Mouse (Mus musculus) midbrain, postnatal 0 days (tissue): ENCODE measurements around the gene Ell. TPM values are rescaled to one million over a fixed set of nuclear protein-coding genes. Genes with fewer than 3 reads are reported as not detected.

Experiments
- ATAC-seq: fragments of 200-750 bp; cut with Nextera tagmentation; 2 replicates; pipeline ENCODE4 v1.8.0; 2017; ENCODE audit warnings: moderate number of reproducible peaks, mild to moderate bottlenecking, moderate TSS enrichment, moderate library complexity; ENCODE audit not compliant: low FRiP score
- DNase-seq: peaks from one replicate; pipeline ENCODE4 v3.0.0-alpha.2; 2015; ENCODE audit warnings: low spot score
- H3K27ac ChIP-seq: fragments of 300-500 bp; sonication (generic); 2 replicates; pipeline ENCODE4 v1.5.1; 2014; ENCODE audit warnings: low read depth, mild to moderate bottlenecking, low read length, mixed read lengths
- H3K27me3 ChIP-seq: fragments of 300-500 bp; sonication (generic); 2 replicates; pipeline ENCODE4 v1.6.1; 2014; ENCODE audit warnings: low read length, control low read depth, mixed read lengths; ENCODE audit not compliant: insufficient read depth
- H3K36me3 ChIP-seq: fragments of 300-500 bp; sonication (generic); 2 replicates; pipeline ENCODE4 v1.6.1; 2014; ENCODE audit warnings: low read length, control low read depth, mixed read lengths; ENCODE audit not compliant: insufficient read depth
- H3K4me1 ChIP-seq: fragments of 300-500 bp; sonication (generic); 2 replicates; pipeline ENCODE4 v1.6.1; 2014; ENCODE audit warnings: mild to moderate bottlenecking, control low read depth, antibody characterized with exemption, low read length, mixed read lengths; ENCODE audit not compliant: insufficient read depth
- H3K4me2 ChIP-seq: fragments of 300-500 bp; sonication (generic); 2 replicates; pipeline ENCODE4 v1.6.1; 2014; ENCODE audit warnings: low read depth, mild to moderate bottlenecking, low read length, mixed read lengths; ENCODE audit not compliant: poor library complexity, severe bottlenecking
- H3K4me3 ChIP-seq: fragments of 300-500 bp; sonication (generic); 2 replicates; pipeline ENCODE4 v1.5.1; 2014; ENCODE audit warnings: low read depth, mild to moderate bottlenecking, low read length, moderate library complexity
- H3K9ac ChIP-seq: fragments of 300-500 bp; sonication (generic); replicated peaks from 2 replicates; pipeline ENCODE4 v1.6.1; 2014; ENCODE audit warnings: mild to moderate bottlenecking, low read length, moderate library complexity, mixed read lengths; ENCODE audit not compliant: poor library complexity, severe bottlenecking
- H3K9me3 ChIP-seq: fragments of 300-500 bp; sonication (generic); 2 replicates; pipeline ENCODE4 v1.6.1; 2016; ENCODE audit warnings: low read length, control low read depth
- CTCF ChIP-seq: IDR thresholded peaks from 2 replicates; pipeline ENCODE4 v1.5.1; 2016; ENCODE audit warnings: antibody characterized with exemption, mild to moderate bottlenecking
- WGBS: fragments of 180-500 bp; shearing (Covaris S2); extraction: QIAGEN DNeasy Blood & Tissue Kit; methylation state at CpG from one replicate; pipeline ENCODE4 v1.1.7; 2014; 5-methylcytosine and 5-hydroxymethylcytosine counted together
- polyA plus RNA-seq: library from polyadenylated mRNA; unstranded; fragments of >200 nt; fragmentation: Nextera tagmentation; extraction: Ambion mirVana; gene quantifications from 2 replicates; pipeline ENCODE4 v1.2.1, GENCODE M21; 2015
- total RNA-seq: library from RNA; depleted of rRNA; stranded (reverse); fragments of >200 nt; gene quantifications from 2 replicates; pipeline ENCODE4 v1.2.3, GENCODE M21; 2014; rRNA removed

The Ell gene
- total and polyA plus RNA-seq, 2 experiments from 2014 or later: 13.2 to 14.1 TPM

DNA sequence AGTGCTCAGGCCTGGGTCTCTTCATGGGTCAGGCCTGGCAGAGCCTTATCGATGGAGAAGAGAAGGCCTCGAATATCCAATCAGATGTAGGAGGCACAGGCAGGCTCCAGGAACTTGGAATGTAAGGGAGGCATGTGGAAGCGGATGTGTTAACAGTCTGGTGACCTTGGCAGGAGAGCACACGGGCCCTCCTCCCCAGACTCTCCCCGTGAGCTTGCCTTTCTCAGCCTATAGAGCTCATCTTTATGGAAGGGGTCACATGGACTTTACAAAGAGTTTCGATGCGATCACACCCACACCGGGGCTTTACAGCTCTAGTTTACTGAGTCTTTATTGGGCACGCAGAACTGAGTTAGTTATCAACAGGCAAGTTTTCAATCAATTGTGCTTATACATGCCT lies 99.5 kb downstream of the Ell start:
- H3K9ac ChIP-seq: no peak overlapping the region
- H3K27me3 ChIP-seq: no peaks in the 10 kb centered on the region
- no peak overlapping the region for H3K4me2 ChIP-seq
- WGBS: 75% methylated on average over 9 of the region's 9 CpGs
- no peaks in the 10 kb centered on the region for H3K4me1 ChIP-seq
- DNase-seq: no peak
- no peak for TF ChIP-seq CTCF
- H3K4me3 ChIP-seq: no peak overlapping the region
- H3K27ac ChIP-seq: no peak overlapping the region
- no peak for ATAC-seq
- no peaks in the 10 kb centered on the region for H3K9me3 ChIP-seq
- H3K36me3 ChIP-seq: no peaks in the 10 kb centered on the region

Other genes starting within 250 kb of the Ell start
- 43.6 and 46.3 TPM in 2 replicates for gene Ddx49, start 237.0 kb upstream of the Ell start, total RNA-seq
- 41.2 and 47.0 TPM in 2 replicates for gene Ddx49, start 237.0 kb upstream of the Ell start, polyA plus RNA-seq
- 97.1 and 106 TPM in 2 replicates for gene Cope, start 236.9 kb upstream of the Ell start, total RNA-seq
- 264 and 291 TPM in 2 replicates for gene Cope, start 236.9 kb upstream of the Ell start, polyA plus RNA-seq
- 65.1 and 86.5 TPM in 2 replicates for gene Cers1, start 223.7 kb upstream of the Ell start, total RNA-seq
- 47.9 and 51.3 TPM in 2 replicates for gene Cers1, start 223.7 kb upstream of the Ell start, polyA plus RNA-seq
- gene Gdf1, start 209.6 kb upstream of the Ell start, total RNA-seq: not detected in 2 replicates
- gene Gdf1, start 209.6 kb upstream of the Ell start, polyA plus RNA-seq: 4.8 and 5.3 TPM in 2 replicates
- gene Upf1, start 186.2 kb upstream of the Ell start, total RNA-seq: 39.6 and 45.4 TPM in 2 replicates
- 9.1 and 9.7 TPM in 2 replicates for gene Upf1, start 186.2 kb upstream of the Ell start, polyA plus RNA-seq
- 0.19 and 0.49 TPM in 2 replicates for gene Comp, start 165.9 kb upstream of the Ell start, total RNA-seq
- gene Comp, start 165.9 kb upstream of the Ell start, polyA plus RNA-seq: 0.38 and 0.77 TPM in 2 replicates
- 56.3 and 57.4 TPM in 2 replicates for gene Crtc1, start 99.9 kb upstream of the Ell start, total RNA-seq
- 46.5 and 47.8 TPM in 2 replicates for gene Crtc1, start 99.9 kb upstream of the Ell start, polyA plus RNA-seq
- 48.9 and 51.0 TPM in 2 replicates for gene Klhl26, start 62.5 kb upstream of the Ell start, total RNA-seq
- 39.4 TPM in 2 replicates for gene Klhl26, start 62.5 kb upstream of the Ell start, polyA plus RNA-seq
- gene Tmem59l, start 52.1 kb upstream of the Ell start, total RNA-seq: 168 and 206 TPM in 2 replicates
- gene Tmem59l, start 52.1 kb upstream of the Ell start, polyA plus RNA-seq: 203 and 226 TPM in 2 replicates
- gene Crlf1, start 46.3 kb upstream of the Ell start, total RNA-seq: 4.1 and 4.3 TPM in 2 replicates
- 9.4 and 10.9 TPM in 2 replicates for gene Crlf1, start 46.3 kb upstream of the Ell start, polyA plus RNA-seq
- 118 and 121 TPM in 2 replicates for gene Rex1bd, start 32.7 kb upstream of the Ell start, total RNA-seq
- 198 and 212 TPM in 2 replicates for gene Rex1bd, start 32.7 kb upstream of the Ell start, polyA plus RNA-seq
- gene Uba52, start 28.7 kb upstream of the Ell start, total RNA-seq: 357 and 402 TPM in 2 replicates
- 721 and 736 TPM in 2 replicates for gene Uba52, start 28.7 kb upstream of the Ell start, polyA plus RNA-seq
- gene Fkbp8, start 11.7 kb upstream of the Ell start, total RNA-seq: 490 and 533 TPM in 2 replicates
- 351 and 386 TPM in 2 replicates for gene Fkbp8, start 11.7 kb upstream of the Ell start, polyA plus RNA-seq
- gene Kxd1, start 11.5 kb upstream of the Ell start, total RNA-seq: 36.3 and 38.2 TPM in 2 replicates
- gene Kxd1, start 11.5 kb upstream of the Ell start, polyA plus RNA-seq: 53.1 and 55.8 TPM in 2 replicates
- 176 and 180 TPM in 2 replicates for gene Isyna1, start 54.9 kb downstream of the Ell start, total RNA-seq
- 140 and 146 TPM in 2 replicates for gene Isyna1, start 54.9 kb downstream of the Ell start, polyA plus RNA-seq
- 279 and 392 TPM in 2 replicates for gene Ssbp4, start 69.4 kb downstream of the Ell start, total RNA-seq
- 230 and 247 TPM in 2 replicates for gene Ssbp4, start 69.4 kb downstream of the Ell start, polyA plus RNA-seq
- gene Lrrc25, start 76.7 kb downstream of the Ell start, total RNA-seq: 1.8 and 2.2 TPM in 2 replicates
- gene Lrrc25, start 76.7 kb downstream of the Ell start, polyA plus RNA-seq: 0.74 and 1.4 TPM in 2 replicates
- gene Gdf15, start 93.0 kb downstream of the Ell start, total RNA-seq: 0.22 and 1.8 TPM in 2 replicates
- gene Gdf15, start 93.0 kb downstream of the Ell start, polyA plus RNA-seq: 0.26 and 0.32 TPM in 2 replicates
- 40.2 and 60.6 TPM in 2 replicates for gene Pgpep1, start 120.9 kb downstream of the Ell start, total RNA-seq
- gene Pgpep1, start 120.9 kb downstream of the Ell start, polyA plus RNA-seq: 37.6 and 50.6 TPM in 2 replicates
- 140 and 312 TPM in 2 replicates for gene Lsm4, start 133.8 kb downstream of the Ell start, total RNA-seq
- 157 and 169 TPM in 2 replicates for gene Lsm4, start 133.8 kb downstream of the Ell start, polyA plus RNA-seq
- gene Jund, start 159.5 kb downstream of the Ell start, total RNA-seq: 470 and 553 TPM in 2 replicates
- gene Jund, start 159.5 kb downstream of the Ell start, polyA plus RNA-seq: 91.0 and 99.3 TPM in 2 replicates
- 0.22 TPM in 1 of 2 replicates, not detected in the other for gene Iqcn, start 164.0 kb downstream of the Ell start, total RNA-seq
- 0.06 and 0.07 TPM in 2 replicates for gene Iqcn, start 164.0 kb downstream of the Ell start, polyA plus RNA-seq
- gene Gm3336, start 179.1 kb downstream of the Ell start, total RNA-seq: not detected in 2 replicates
- gene Gm3336, start 179.1 kb downstream of the Ell start, polyA plus RNA-seq: not detected in 2 replicates
- 0.77 and 1.5 TPM in 2 replicates for gene Pde4c, start 184.3 kb downstream of the Ell start, total RNA-seq
- gene Pde4c, start 184.3 kb downstream of the Ell start, polyA plus RNA-seq: 0.21 and 0.39 TPM in 2 replicates
- 649 and 670 TPM in 2 replicates for gene Rab3a, start 215.2 kb downstream of the Ell start, total RNA-seq
- 726 and 813 TPM in 2 replicates for gene Rab3a, start 215.2 kb downstream of the Ell start, polyA plus RNA-seq
- gene Mpv17l2, start 221.5 kb downstream of the Ell start, total RNA-seq: 27.8 and 29.2 TPM in 2 replicates
- gene Mpv17l2, start 221.5 kb downstream of the Ell start, polyA plus RNA-seq: 43.7 and 45.8 TPM in 2 replicates
- gene Pik3r2, start 237.3 kb downstream of the Ell start, total RNA-seq: 141 and 159 TPM in 2 replicates
- 102 and 113 TPM in 2 replicates for gene Pik3r2, start 237.3 kb downstream of the Ell start, polyA plus RNA-seq